Mouse (Mus musculus): Measurements from ENCODE around the gene Pde2a.

The Pde2a gene

GRCm38 (mm10) chr7:101421529-101421928 is at the start of gene Pde2a:
Gene Pde2a, plus strand, starts transcription at chr7:101421691.
- no peak for DNase-seq (ENCODE audit: low read depth, low spot score)

GRCm38 (mm10) chr7:101373082-101373481 is 48.4 kb upstream of the Pde2a start:
- DNase-seq (ENCODE audit: low read depth, low spot score) = no peak

- peak; percentile 73 for DNase-seq (ENCODE audit: low read depth, low spot score)
Observed at GRCm38 (mm10) chr7:101374155-101374554, 47.3 kb upstream of the Pde2a start.

GRCm38 (mm10) chr7:101376701-101377340 is 44.7 kb upstream of the Pde2a start:
- no peak for DNase-seq (ENCODE audit: low read depth, low spot score)

GRCm38 (mm10) chr7:101377741-101378262 is 43.7 kb upstream of the Pde2a start:
- DNase-seq (ENCODE audit: low read depth, low spot score) = peak; percentile 70

- DNase-seq (ENCODE audit: low read depth, low spot score) = no peak
Observed at GRCm38 (mm10) chr7:101378285-101378684, 43.2 kb upstream of the Pde2a start.

- no peak for DNase-seq (ENCODE audit: low read depth, low spot score)
Observed at GRCm38 (mm10) chr7:101378796-101379465, 42.6 kb upstream of the Pde2a start.

- DNase-seq (ENCODE audit: low read depth, low spot score) = no peak
Observed at GRCm38 (mm10) chr7:101379732-101380131, 41.8 kb upstream of the Pde2a start.

- no peak for DNase-seq (ENCODE audit: low read depth, low spot score)
Observed at GRCm38 (mm10) chr7:101381512-101381911, 40.0 kb upstream of the Pde2a start.

- DNase-seq (ENCODE audit: low read depth, low spot score) = no peak
Observed at GRCm38 (mm10) chr7:101382378-101382777, 39.1 kb upstream of the Pde2a start.

- DNase-seq (ENCODE audit: low read depth, low spot score) = no peak
Observed at GRCm38 (mm10) chr7:101383756-101384155, 37.7 kb upstream of the Pde2a start.

GRCm38 (mm10) chr7:101384931-101385330 is 36.6 kb upstream of the Pde2a start:
- no peak for DNase-seq (ENCODE audit: low read depth, low spot score)

- no peak for DNase-seq (ENCODE audit: low read depth, low spot score)
Observed at GRCm38 (mm10) chr7:101385331-101385733, 36.2 kb upstream of the Pde2a start.

GRCm38 (mm10) chr7:101385866-101386452 is 35.5 kb upstream of the Pde2a start:
- no peak for DNase-seq (ENCODE audit: low read depth, low spot score)

GRCm38 (mm10) chr7:101389256-101389655 is 32.2 kb upstream of the Pde2a start:
- no peak for DNase-seq (ENCODE audit: low read depth, low spot score)

GRCm38 (mm10) chr7:101391909-101392479 is 29.5 kb upstream of the Pde2a start:
- DNase-seq (ENCODE audit: low read depth, low spot score) = no peak

- no peak for DNase-seq (ENCODE audit: low read depth, low spot score)
Observed at GRCm38 (mm10) chr7:101393015-101393414, 28.5 kb upstream of the Pde2a start.

GRCm38 (mm10) chr7:101393694-101394504 is 27.6 kb upstream of the Pde2a start:
- no peak for DNase-seq (ENCODE audit: low read depth, low spot score)

GRCm38 (mm10) chr7:101394569-101394968 is 26.9 kb upstream of the Pde2a start:
- no peak for DNase-seq (ENCODE audit: low read depth, low spot score)

GRCm38 (mm10) chr7:101395471-101395870 is 26.0 kb upstream of the Pde2a start:
- no peak for DNase-seq (ENCODE audit: low read depth, low spot score)

GRCm38 (mm10) chr7:101397175-101397574 is 24.3 kb upstream of the Pde2a start:
- no peak for DNase-seq (ENCODE audit: low read depth, low spot score)
